Mouse (Mus musculus) liver, embryonic 11.5 days (tissue): ENCODE results near the gene Hoxc4. TPM values are rescaled to one million over a fixed set of nuclear protein-coding genes. Genes with fewer than 3 reads are reported as not detected.
A peak's percentile ranks its signal among the peaks of the same experiment; 100 is the strongest.

Experiments
- ATAC-seq: fragments of 200-750 bp; cut with Nextera tagmentation; replicated peaks from 2 replicates; pipeline ENCODE4 v1.8.0; 2017; ENCODE audit warnings: moderate number of reproducible peaks, mild to moderate bottlenecking, moderate TSS enrichment, moderate library complexity; ENCODE audit not compliant: low FRiP score
- DNase-seq: peaks from one replicate; pipeline ENCODE4 v3.0.0-alpha.2; 2017; ENCODE audit warnings: low spot score
- H3K27ac ChIP-seq: fragments of 300-500 bp; sonication (generic); 2 replicates; pipeline ENCODE4 v1.5.1; 2014; ENCODE audit warnings: mild to moderate bottlenecking, low read depth, low read length, control low read depth
- H3K27me3 ChIP-seq: fragments of 300-500 bp; sonication (generic); replicated peaks from 2 replicates; pipeline ENCODE4 v1.6.1; 2014; ENCODE audit warnings: low read length, mixed read lengths; ENCODE audit not compliant: control insufficient read depth, insufficient read depth
- H3K36me3 ChIP-seq: fragments of 300-500 bp; sonication (generic); 2 replicates; pipeline ENCODE4 v1.6.1; 2014; ENCODE audit warnings: mild to moderate bottlenecking, low read length, moderate library complexity, mixed read lengths; ENCODE audit not compliant: control insufficient read depth, insufficient read depth
- H3K4me1 ChIP-seq: fragments of 300-500 bp; sonication (generic); replicated peaks from 2 replicates; pipeline ENCODE4 v1.6.1; 2014; ENCODE audit warnings: low read length, mixed read lengths; ENCODE audit not compliant: control insufficient read depth, insufficient read depth
- H3K4me2 ChIP-seq: fragments of 300-500 bp; sonication (generic); 2 replicates; pipeline ENCODE4 v1.6.1; 2014; ENCODE audit warnings: mild to moderate bottlenecking, control low read depth, moderate library complexity
- H3K4me3 ChIP-seq: fragments of 300-500 bp; sonication (generic); 2 replicates; pipeline ENCODE4 v1.5.1; 2014; ENCODE audit warnings: low read depth, low read length, control low read depth
- H3K9ac ChIP-seq: fragments of 300-500 bp; sonication (generic); 2 replicates; pipeline ENCODE4 v1.6.1; 2014; ENCODE audit warnings: low read depth, low read length, control low read depth
- H3K9me3 ChIP-seq: fragments of 300-500 bp; sonication (generic); 2 replicates; pipeline ENCODE4 v1.6.1; 2016; ENCODE audit warnings: low read length, inconsistent platforms, mixed read lengths; ENCODE audit not compliant: control insufficient read depth
- WGBS: fragments of 180-500 bp; shearing (Covaris S2); extraction: QIAGEN DNeasy Blood & Tissue Kit; methylation state at CpG from one replicate; pipeline ENCODE4 v1.1.7; 2014; 5-methylcytosine and 5-hydroxymethylcytosine counted together
- microRNA counts: library from miRNA; unstranded; fragments of <30 nt; microRNA quantifications from one replicate; lab custom pipeline; 2015
- microRNA-seq: library from miRNA; unstranded; fragments of <30 nt; microRNA quantifications from one replicate; pipeline ENCODE4, GENCODE M21; 2017; ENCODE audit warnings: borderline number of aligned reads
- polyA plus RNA-seq: library from polyadenylated mRNA; unstranded; fragments of >200 nt; fragmentation: Nextera tagmentation; extraction: Ambion mirVana; gene quantifications from 2 replicates; pipeline ENCODE4 v1.2.1, GENCODE M21; 2014

Gene Hoxc4
- polyA plus RNA-seq, 1 experiment from 2014 or later = 6.2 TPM

DNA sequence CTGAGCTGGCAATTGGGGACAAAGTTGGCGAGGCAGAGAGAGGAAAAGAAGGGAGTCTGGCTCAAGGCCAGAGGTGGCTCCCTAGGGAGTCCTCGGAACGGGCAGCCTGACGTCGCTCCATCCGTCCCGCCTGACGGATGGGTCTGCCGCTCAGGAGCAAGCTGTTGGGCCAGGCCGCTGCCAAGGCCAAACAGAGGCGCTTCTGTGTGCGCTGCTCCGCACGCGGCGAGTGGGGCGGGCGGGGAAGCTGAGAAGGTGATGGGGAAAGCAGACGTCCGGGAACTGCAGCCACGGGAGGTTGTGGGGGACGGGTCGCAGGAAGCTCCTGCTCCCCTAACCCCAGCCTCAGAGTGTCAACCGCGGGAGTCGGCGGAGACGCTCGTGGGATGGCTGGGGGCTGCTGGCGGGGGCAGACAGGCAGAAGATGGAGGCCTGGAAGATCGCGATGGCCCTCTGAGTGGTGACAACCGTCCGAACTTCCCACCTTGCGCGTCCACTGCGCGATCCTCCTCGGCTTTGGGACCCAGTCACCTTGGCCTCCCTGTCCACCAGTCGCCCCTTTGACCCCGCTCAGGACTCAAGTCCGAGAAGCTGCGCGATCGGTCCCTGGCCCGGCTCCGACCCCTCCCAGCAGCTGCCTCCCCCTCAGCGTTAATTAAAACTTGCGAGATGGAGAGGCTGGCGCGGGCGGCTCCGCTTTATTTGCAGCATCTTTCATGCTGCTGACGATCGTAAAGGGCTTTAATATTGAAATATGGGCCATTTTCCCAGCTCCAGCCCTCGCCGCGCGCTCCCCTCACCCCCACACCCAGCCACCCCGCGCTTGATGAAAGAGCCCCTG lies 67.3 kb downstream of the Hoxc4 start:
- Histone ChIP-seq H3K4me3 (peak overlapping the region; percentile 16), H3K27me3 (peaks cover 89% of the 10 kb centered on the region), H3K36me3 (no peaks in the 10 kb centered on the region), H3K9me3 (no peaks in the 10 kb centered on the region), H3K27ac (no peak overlapping the region), H3K4me2 (peak overlapping the region; percentile 55), H3K4me1 (no peaks in the 10 kb centered on the region), H3K9ac (no peak overlapping the region)
- DNase-seq (no peak), ATAC-seq (no peak)
- WGBS = 3% methylated on average over 61 of the region's 61 CpGs

MicroRNAs within 50 kb of the gene (microRNA counts, 519-probe panel; counts per million panel counts)
- microRNA mmu-miR-615-3p (lab: Ali Mortazavi, UCI) = not detected
- microRNA mmu-miR-615-5p (lab: Ali Mortazavi, UCI) = not detected

Small RNAs within 50 kb of the gene (microRNA-seq; reads per million reads assigned to microRNA genes)
- gene Mir196a-2 = 86.9 reads per million, percentile 47 among the genes with 10 or more reads in this experiment
- 1,039 reads per million, percentile 72 among the genes with 10 or more reads in this experiment for gene Mir615

Other genes with a start within 250 kb of the Hoxc4 start
- gene Hoxc13, start 97.8 kb upstream of the Hoxc4 start, polyA plus RNA-seq = not detected in 2 replicates
- gene Hoxc12, start 82.2 kb upstream of the Hoxc4 start, polyA plus RNA-seq = not detected in 2 replicates
- not detected in 2 replicates for gene Hoxc11, start 64.5 kb upstream of the Hoxc4 start, polyA plus RNA-seq
- 0.18 and 0.43 TPM in 2 replicates for gene Hoxc10, start 52.1 kb upstream of the Hoxc4 start, polyA plus RNA-seq
- 4.1 and 5.3 TPM in 2 replicates for gene Hoxc5, start 51.5 kb upstream of the Hoxc4 start, polyA plus RNA-seq
- gene Hoxc9, start 42.5 kb upstream of the Hoxc4 start, polyA plus RNA-seq = 0.22 and 0.49 TPM in 2 replicates
- 1.3 and 1.9 TPM in 2 replicates for gene Hoxc8, start 28.3 kb upstream of the Hoxc4 start, polyA plus RNA-seq
- 1.3 and 1.5 TPM in 2 replicates for gene Hoxc6, start 20.7 kb upstream of the Hoxc4 start, polyA plus RNA-seq
- gene Smug1, start 148.2 kb downstream of the Hoxc4 start, polyA plus RNA-seq = 12.8 and 13.3 TPM in 2 replicates
- gene Cbx5, start 220.9 kb downstream of the Hoxc4 start, polyA plus RNA-seq = 116 and 126 TPM in 2 replicates
- 917 and 938 TPM in 2 replicates for gene Hnrnpa1, start 221.5 kb downstream of the Hoxc4 start, polyA plus RNA-seq
- gene Nfe2, start 239.5 kb downstream of the Hoxc4 start, polyA plus RNA-seq = 94.1 and 108 TPM in 2 replicates